Mouse (Mus musculus) liver, adult (tissue): Measurements from ENCODE around the gene Prnd.

Experiments used
- GATA4 ChIP-seq: IDR thresholded peaks from 2 replicates; pipeline ENCODE4 v1.6.1; 2014; ENCODE audit warnings: mild to moderate bottlenecking, low read length; ENCODE audit not compliant: insufficient replicate concordance

The Prnd gene

DNA sequence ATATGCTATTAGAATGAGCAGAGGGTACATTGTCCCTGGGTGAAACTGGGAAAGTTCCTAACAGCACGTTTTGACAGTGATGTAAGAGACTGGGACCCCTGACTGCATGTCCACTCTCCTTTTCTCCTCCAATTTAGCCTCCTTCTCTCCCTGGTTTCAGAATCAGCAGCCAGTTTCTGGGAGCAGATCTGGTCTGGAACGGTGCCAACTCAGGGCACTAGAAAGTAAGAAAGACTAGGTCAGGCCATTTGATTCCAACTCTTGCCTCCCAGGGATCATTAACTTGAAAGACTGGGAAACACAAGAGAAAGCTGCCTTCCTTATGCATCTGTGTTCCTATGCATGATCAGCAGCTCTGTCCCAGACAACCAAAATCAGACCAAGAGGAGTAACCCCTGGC, 1.8 kb downstream of the Prnd start:
- no peak for TF ChIP-seq GATA4

DNA sequence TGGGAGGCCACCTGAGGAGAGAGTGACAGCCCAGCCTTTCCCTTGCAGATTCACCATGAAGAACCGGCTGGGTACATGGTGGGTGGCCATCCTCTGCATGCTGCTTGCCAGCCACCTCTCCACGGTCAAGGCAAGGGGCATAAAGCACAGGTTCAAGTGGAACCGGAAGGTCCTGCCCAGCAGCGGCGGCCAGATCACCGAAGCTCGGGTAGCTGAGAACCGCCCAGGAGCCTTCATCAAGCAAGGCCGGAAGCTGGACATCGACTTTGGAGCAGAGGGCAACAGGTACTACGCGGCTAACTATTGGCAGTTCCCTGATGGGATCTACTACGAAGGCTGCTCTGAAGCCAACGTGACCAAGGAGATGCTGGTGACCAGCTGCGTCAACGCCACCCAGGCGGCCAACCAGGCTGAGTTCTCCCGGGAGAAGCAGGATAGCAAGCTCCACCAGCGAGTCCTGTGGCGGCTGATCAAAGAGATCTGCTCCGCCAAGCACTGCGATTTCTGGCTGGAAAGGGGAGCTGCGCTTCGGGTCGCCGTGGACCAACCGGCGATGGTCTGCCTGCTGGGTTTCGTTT, 2.4 kb downstream of the Prnd start:
- TF ChIP-seq GATA4, result no peak

DNA sequence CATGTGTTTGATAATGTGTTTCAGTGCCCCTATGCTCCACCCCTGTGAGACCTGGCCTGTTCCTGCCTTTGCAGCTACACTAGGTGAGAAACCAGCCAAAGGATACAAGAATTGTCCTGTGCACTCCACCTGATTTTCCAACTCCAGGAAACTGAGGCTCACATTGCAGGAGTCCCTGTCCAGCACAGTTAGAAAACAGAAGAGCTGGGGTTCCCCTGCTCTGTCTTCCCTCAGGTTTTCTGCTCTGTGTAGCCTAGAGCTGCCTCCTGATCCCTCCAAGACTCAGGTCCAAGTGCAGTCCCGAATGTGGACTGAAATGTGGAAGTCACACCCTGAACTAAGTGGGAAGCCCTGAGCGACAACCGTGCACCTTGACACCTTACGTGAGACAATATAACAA, 3.0 kb downstream of the Prnd start:
- TF ChIP-seq GATA4, result no peak

DNA sequence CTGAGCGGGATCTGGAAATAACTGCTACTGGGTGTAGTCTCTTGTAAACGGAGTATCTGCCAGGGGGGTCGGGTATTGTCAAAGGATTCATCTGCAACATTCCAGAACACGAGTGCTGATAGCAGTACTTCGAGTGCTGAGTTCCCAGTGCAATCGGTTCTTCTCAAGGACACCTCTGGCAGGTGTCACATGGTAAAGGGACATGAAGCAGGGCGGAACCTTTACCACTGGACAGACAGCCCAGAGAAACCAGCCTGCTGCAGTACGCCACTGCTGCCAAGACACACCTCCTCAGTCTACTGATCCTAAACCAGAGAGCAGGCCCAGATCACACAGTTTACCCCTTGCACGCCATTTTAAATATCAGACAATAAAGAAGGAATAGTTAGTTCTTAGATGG, 4.2 kb downstream of the Prnd start:
- TF ChIP-seq GATA4, result no peak

DNA sequence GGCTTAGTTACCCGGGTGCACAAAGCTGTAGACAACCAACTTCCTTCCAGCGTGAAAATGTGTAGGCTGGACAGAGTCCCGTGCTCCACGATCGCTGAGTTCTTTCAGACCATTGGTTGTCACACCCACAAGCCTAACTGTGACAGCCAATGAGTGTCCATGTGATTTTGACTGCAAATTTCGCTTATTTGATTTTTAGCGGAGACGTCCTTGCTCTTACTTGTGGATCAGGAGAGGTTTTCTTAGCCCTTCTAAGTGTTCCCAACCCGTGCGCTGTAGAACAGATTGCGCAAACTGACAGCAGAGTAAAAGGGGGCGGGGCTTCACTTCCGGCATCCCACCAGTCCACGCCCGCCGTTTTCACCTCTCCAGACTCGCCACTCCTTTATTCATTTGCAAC, 4.6 kb downstream of the Prnd start:
- no peak for TF ChIP-seq GATA4

DNA sequence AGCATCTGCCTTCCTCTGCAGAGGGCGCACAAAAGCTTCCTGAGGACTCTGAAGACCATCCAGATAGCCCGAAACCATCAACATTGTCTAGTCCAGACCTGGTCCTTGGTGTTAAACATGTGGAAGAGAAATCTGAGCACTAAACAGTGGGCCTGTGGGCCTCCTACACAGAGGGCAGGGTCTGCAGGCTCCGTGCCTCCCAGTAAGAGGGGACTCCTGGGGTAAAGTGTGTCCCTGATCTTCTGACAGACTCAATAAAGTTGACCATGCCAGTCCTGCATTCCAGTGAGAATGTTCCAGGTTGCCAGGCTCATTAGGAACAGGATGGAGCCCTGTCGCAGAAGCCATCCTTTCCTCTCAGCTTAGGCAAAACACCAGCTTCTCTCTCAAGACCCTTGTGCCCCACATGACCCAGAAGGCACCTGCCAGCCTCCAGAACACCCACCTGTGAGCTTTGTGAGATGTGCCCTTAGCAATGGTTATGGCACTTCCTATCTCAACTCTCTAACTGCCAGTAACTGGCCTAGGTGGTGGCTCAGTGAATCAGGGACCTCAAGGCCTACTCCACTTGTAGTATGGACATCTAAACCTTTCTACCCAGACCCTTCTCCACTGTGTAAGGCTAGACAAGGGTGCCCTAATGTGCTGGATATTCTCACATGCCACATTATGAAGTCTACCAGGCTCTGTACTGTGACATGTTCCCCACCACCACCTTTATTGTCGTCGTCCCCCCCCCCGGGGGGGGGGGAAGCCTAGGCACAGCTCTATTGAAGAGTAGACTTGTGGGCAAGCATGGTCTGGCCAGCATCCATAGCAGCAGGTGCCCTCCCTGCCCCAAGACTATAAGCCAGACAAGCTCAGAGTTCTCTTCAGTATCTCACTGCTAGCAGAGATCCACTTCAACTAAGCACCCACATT, 5.9 kb downstream of the Prnd start:
- TF ChIP-seq GATA4, result no peak

DNA sequence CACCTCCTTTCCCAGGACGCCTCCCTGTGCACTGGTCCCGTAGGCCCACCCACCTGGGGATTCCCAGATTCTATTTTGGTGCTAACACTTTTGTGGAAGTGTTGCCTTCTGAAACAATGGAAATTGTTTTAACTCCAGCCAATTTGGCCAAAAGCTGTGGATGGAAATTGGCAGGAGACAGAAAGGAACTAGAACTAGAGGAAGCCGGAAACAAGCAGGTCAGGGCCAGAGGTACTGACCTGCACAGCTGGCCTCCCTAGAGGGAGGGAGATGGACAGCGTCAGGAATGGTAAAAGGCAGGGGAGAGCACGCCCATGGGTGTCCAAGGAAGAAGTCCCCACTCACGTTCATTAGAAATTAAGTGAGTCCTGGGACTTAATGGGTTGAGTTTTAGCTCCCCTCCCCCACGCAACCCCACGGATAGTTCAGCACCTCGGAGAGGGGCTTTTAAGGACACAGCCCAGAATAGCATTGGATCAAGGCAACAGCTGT, 7.1 kb downstream of the Prnd start:
- no peak for TF ChIP-seq GATA4

DNA sequence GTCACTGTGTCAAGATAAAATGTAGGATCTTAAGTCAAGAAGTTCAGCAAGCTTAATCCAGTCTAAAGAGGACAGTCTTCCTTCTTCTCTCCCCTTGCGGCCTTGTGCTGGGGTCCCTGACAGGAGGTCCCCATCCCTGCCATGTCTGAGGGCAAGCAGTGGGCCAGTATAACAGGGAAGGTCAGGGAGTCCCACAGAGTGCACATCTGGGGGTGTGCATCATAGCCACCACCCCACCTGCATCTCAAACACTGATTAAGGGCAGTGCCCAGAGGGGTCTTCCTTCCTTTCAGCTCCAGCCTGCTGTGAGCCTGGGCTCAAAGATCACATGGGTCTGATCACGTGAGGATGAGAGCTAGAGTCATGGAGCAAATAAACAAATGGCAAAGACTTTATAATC, 11.0 kb downstream of the Prnd start:
- TF ChIP-seq GATA4, result no peak

DNA sequence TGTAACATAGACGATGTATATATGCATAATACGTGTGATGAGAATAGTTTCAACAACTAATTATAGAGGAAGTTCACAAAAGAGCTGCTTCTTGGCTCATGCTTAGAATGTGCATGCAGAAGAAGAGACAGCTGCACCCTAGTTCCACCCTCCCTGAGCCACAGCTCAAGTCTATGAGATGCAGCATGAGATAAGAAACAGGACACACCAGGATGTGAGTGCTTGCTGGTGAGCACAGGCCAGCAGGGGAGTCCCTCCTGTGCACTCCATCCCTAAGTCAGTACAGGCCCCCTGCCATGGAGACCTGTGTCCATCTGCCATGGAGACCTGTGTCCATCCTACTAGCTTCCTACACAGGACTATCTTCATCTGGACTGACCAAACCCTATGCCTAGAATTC, 19.9 kb downstream of the Prnd start:
- TF ChIP-seq GATA4, result no peak

DNA sequence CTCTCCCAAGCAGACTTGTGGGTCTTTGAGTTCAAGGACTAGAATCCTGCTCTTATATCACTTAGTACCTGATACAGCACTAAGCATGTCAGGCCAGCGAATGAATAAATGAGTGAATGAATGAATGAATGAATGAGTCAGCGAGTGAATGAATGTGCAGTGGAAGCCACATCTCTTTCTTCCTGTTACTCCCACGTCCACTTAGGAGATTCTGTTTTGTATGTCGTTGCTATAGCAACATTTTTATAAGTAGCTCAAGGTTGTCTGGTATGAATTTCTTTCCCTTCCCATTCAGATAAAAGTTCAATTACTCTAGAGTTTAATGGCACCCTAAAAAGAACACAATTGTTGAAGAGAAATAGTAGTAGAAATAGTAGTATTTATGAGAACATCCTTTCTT, 20.4 kb downstream of the Prnd start:
- no peak for TF ChIP-seq GATA4

DNA sequence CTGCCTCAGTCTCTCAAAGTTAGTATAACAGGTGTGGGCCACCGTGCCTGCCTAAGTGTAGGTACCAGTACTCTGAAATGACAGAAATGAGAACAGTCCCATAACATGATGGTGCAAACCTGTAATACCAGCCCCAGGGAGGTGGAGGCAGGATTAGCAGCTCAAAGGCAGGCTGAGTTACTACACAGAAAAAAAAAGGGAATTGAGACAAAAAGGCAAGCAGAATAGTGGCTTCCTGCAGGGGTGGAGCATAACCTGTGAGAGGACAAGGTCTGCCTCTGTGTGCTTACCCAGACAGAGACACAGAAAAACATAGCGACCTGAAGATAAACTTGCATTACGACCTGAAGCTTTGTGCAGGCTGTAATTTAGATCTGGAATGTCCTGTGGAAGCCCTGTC, 26.0 kb downstream of the Prnd start:
- no peak for TF ChIP-seq GATA4

DNA sequence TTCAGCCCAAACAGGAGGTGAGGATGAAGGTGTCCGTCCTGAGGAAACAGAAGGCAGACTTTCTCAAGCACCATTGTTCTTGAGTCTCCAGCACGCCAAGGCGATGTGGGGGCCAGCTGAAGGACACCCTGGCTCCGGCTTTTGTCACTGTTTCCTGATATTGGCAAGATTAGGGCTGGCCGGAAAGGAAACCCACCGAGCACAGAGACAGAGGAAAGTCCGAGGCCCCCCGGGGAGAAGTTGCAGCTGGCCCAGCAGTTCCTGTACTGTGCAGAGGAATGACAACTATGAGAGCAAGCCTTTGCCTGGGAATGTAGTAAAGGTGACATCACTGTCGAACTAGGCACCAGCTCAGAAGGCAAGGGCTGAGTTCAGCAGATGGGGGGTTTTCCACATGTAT, 30.2 kb downstream of the Prnd start:
- TF ChIP-seq GATA4, result no peak

DNA sequence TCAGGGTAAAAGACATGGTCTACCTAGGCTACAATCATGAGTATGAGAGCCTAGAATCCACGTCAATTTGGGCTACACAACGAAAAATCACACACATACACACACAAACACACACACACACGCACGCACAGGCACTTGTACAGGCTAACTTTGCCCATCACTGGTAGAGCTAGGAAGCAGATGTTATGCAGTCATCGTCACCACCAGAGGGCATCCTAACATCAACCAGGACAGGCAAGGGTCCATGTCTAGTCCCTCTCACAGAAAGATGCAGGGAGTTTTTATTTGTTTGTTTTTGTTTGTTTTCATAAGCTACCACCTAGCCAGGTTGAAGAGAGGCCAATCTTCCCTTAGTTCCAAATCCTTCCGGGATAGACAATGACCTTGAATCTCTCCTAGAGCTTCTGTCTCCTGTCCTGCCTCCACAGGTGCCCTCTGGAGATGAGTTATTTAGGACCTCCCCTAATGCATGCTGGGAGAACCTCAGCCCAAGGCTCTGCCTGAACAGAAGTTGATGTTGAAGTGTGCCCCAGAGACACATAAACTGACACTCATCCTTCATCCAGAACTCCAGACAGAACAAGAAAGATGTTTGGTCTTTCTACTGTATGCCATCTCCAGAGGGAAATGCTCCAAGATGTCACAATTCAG, 32.0 kb downstream of the Prnd start:
- no peak for TF ChIP-seq GATA4

DNA sequence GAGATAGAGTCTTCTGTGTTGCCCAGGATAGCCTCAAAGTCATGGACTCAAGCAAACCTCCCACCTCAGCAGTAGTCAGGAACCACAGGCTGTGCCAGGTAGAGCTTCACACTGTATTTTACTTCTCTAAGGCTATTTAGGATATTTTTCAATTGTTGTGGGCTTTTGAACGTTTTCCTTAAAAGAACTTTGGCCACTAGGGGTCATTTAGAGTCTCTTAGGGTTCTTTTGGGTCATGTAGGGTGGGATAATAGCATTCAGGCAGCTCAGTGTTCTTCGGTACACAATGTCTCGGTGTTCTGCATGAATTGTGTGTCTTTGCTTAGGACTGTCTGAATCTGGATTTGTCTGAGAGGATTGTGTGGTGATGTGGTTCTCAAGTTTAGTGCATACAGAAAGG, 37.3 kb downstream of the Prnd start:
- TF ChIP-seq GATA4, result no peak

DNA sequence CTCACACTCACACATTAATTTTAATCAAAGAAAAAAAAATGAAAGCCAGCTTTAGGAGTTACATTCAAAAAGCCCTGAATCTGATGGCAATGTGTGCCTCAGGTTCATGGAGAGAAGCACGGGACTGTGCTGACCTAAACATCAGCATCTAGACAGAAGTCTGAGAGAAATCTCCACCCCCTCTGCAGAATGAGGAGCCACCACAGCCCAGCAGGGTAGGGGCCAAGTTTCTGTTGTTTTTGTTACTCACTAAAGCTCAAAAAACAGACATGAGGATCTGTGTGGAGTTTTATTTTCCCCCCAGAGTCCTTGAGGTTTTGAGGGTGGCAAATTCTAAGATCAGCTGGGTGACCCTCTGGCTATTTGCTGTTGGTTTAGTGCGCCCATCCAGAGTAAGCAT, 37.9 kb downstream of the Prnd start:
- TF ChIP-seq GATA4, result no peak

DNA sequence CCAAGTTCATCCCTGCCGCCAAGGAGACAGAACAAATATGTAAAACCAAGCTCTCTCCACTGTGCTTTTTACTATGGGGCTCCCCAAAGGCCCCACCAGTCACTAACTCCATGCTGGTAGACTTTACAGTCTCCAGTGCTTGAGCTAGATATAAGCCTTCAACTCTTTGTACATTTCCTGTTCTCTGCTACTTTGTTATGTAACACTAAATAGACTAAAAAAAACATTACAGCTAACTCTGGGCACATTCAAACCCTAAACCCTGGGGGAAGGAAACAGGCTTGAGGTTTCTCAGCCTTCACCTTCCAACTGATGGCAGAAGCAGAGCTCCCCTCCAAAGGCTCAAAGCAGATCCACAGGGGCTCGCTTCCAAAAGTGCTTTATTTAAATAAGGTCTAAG, 41.8 kb downstream of the Prnd start:
- no peak for TF ChIP-seq GATA4

DNA sequence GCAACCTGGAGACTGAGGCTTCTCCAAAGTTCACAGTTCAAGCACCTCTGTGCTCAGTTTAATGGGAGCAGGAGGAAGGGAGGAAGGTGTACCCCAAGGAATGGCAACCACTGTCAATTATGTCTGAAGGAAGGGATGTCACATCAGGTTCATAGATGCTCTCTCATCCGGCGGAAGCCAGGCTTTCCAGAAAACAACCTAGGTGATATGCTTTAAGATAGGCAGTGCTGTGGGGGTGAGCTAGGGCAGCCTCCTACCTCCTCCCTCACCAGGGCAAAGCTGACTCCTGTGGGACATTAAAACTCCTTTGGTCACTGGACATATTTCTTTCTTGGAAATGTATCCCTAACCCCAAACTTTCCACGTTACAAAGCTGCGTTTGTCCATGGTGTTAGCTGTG, 42.5 kb downstream of the Prnd start:
- no peak for TF ChIP-seq GATA4

DNA sequence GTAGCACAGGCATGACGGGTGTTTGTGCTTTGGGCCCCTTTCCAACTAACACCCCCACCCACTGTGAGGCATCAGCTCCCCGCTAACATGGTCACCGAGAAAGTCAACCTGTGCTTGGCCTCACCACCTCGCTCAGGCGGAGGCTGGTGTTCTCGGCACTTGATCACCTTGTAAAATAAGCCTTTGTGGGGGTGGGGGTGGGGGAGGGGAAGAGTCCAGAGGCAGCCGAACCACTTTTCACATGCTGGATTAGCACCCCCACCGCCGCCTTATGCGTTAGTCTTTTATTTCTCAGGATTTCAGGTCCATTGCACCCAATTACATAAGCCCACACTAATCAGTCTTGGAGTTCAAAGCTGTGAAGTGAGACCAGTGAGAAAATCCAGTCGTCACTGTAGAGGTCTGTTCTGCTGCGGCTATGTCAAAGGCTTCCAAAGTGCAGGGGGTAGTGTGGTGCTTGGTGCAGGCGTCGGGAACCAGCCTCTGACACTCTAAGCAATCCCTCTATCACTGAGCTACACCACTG, 43.0 kb downstream of the Prnd start:
- no peak for TF ChIP-seq GATA4
